Mouse (Mus musculus) neural tube, embryonic 14.5 days (tissue): ENCODE measurements around the gene Ubiad1. TPM values are rescaled to one million over a fixed set of nuclear protein-coding genes. Genes with fewer than 3 reads are reported as not detected.
A peak's percentile ranks its signal among the peaks of the same experiment; 100 is the strongest.

ENCODE experiments used
- ATAC-seq: fragments of 200-750 bp; cut with Nextera tagmentation; 2 replicates; pipeline ENCODE4 v1.8.0; 2017; ENCODE audit warnings: low read depth, mild to moderate bottlenecking, moderate TSS enrichment, moderate library complexity
- H3K27ac ChIP-seq: fragments of 300-500 bp; sonication (generic); 2 replicates; pipeline ENCODE4 v1.5.1; 2014; ENCODE audit warnings: low read depth, mild to moderate bottlenecking, control low read depth, low read length, moderate library complexity, mixed read lengths
- H3K27me3 ChIP-seq: fragments of 300-500 bp; sonication (generic); 2 replicates; pipeline ENCODE4 v1.6.1; 2014; ENCODE audit warnings: low read length; ENCODE audit not compliant: control insufficient read depth, insufficient read depth
- H3K36me3 ChIP-seq: fragments of 300-500 bp; sonication (generic); 2 replicates; pipeline ENCODE4 v1.6.1; 2014; ENCODE audit warnings: low read length, mixed read lengths; ENCODE audit not compliant: control insufficient read depth, insufficient read depth
- H3K4me1 ChIP-seq: fragments of 300-500 bp; sonication (generic); 2 replicates; pipeline ENCODE4 v1.6.1; 2014; ENCODE audit warnings: low read length; ENCODE audit not compliant: control insufficient read depth, insufficient read depth
- H3K4me2 ChIP-seq: fragments of 300-500 bp; sonication (generic); 2 replicates; pipeline ENCODE4 v1.6.1; 2014; ENCODE audit warnings: mild to moderate bottlenecking, low read depth, low read length, control low read depth
- H3K4me3 ChIP-seq: fragments of 300-500 bp; sonication (generic); 2 replicates; pipeline ENCODE4 v1.5.1; 2014; ENCODE audit warnings: low read depth, low read length, control low read depth, mixed read lengths
- H3K9ac ChIP-seq: fragments of 300-500 bp; sonication (generic); replicated peaks from 2 replicates; pipeline ENCODE4 v1.6.1; 2014; ENCODE audit warnings: low read depth, mild to moderate bottlenecking, control low read depth, low read length, mixed read lengths
- H3K9me3 ChIP-seq: fragments of 300-500 bp; sonication (generic); 2 replicates; pipeline ENCODE4 v1.6.1; 2016; ENCODE audit warnings: low read length; ENCODE audit not compliant: control insufficient read depth
- WGBS: fragments of 180-500 bp; shearing (Covaris S2); extraction: QIAGEN DNeasy Blood & Tissue Kit; methylation state at CpG from one replicate; pipeline ENCODE4 v1.1.7; 2014; 5-methylcytosine and 5-hydroxymethylcytosine counted together
- polyA plus RNA-seq: library from polyadenylated mRNA; unstranded; fragments of >200 nt; fragmentation: Nextera tagmentation; extraction: Ambion mirVana; gene quantifications from 2 replicates; pipeline ENCODE4 v1.2.1, GENCODE M21; 2014

Gene Ubiad1
- polyA plus RNA-seq, 1 experiment from 2014 or later: 13.4 TPM

DNA sequence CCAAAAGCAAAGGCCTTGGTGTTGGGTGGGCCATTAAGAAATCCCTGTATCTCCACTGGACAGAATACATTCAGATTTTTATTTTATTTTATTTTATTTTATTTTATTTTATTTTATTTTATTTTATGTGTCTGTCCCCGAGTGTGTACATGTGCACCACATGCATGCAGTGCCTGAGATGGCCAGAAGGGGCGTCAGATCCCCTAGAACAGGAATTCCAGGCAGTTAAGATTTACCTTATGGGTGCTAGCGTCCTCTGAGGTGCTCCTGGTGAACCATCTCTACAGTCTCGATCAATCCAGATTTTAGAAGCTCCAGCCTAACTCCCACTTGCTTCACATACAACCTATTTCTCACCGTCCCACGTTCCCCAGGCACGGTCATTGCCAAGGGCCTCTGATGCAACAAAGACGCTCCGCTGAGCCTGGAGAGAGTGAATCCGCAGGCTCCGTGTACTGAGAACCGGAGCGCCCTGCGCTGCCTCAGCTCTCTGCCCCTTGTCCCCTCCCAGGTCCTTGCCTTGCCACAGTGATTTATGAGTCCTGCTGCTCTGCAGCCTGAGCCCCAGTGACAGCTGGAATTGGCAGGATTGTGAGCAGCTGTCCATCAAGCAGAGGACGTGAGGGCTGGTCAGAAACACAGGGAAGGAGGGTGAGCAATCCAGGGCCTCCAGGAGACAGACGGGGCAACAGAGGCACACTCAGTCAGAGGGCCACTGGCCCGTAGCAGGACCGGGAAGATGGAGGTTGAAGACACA, 46.9 kb downstream of the Ubiad1 start:
- WGBS: 20% methylated on average over 18 of the region's 18 CpGs
- peaks cover 20% of the 10 kb centered on the region; the same call in 1 of the 2 replicates for H3K4me1 ChIP-seq
- no peak overlapping the region for H3K9ac ChIP-seq
- H3K4me2 ChIP-seq: no peak overlapping the region
- no peaks in the 10 kb centered on the region for H3K9me3 ChIP-seq
- no peak overlapping the region for H3K4me3 ChIP-seq
- no peaks in the 10 kb centered on the region for H3K27me3 ChIP-seq
- H3K36me3 ChIP-seq: no peaks in the 10 kb centered on the region
- ATAC-seq: peak; percentile 48
- H3K27ac ChIP-seq: peak overlapping the region; percentile 66

DNA sequence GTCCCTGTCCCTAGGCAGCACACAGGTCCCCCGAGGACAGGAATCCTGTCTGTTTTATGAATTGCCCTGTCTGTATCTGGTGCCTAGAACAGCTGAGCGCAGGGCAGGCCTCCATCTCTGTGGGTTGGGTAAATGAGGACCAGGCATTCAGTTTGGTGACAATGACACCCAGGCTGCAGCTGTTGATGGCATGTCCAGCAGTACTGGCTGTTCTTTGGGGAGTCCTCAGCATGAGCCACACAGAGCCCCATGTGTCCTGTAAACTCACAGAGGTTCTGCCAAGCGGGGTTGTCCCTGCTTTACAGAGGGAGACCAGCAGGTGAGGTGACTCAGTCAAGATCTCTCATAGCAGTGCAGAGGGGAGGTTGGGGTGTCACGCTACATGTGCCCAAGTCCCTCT, 47.5 kb downstream of the Ubiad1 start:
- H3K27ac ChIP-seq: peak overlapping the region; percentile 66
- no peak overlapping the region for H3K9ac ChIP-seq
- ATAC-seq: peak; percentile 15; the same call in 1 of the 2 replicates
- no peaks in the 10 kb centered on the region for H3K27me3 ChIP-seq
- no peaks in the 10 kb centered on the region for H3K36me3 ChIP-seq
- H3K4me2 ChIP-seq: no peak overlapping the region
- 44% methylated on average over 4 of the region's 4 CpGs for WGBS
- H3K4me3 ChIP-seq: no peak overlapping the region
- H3K9me3 ChIP-seq: no peaks in the 10 kb centered on the region
- H3K4me1 ChIP-seq: peaks cover 24% of the 10 kb centered on the region

DNA sequence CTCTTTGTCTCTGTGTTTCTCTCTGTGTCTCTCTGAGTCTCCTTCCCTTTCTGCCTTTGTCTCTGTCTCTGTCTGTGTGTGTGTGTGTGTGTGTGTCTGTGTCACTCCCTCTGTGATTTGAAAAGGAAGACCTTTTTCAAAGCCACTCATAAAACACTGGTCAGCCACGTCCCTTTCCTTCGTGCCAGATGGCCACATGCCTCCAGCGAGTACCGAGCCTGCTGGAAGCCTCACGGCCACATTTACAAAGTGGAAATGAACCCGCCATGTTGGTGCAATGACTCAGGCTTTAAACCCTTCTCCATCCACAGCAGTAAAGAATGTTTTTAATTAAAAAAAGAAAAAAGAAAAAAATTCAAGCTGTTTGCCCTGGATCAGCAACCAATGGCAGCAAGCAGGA, 48.7 kb downstream of the Ubiad1 start:
- Histone ChIP-seq H3K9me3 (no peaks in the 10 kb centered on the region), H3K27me3 (no peaks in the 10 kb centered on the region), H3K4me3 (no peak overlapping the region), H3K27ac (no peak overlapping the region), H3K9ac (no peak overlapping the region), H3K36me3 (no peaks in the 10 kb centered on the region), H3K4me2 (no peak overlapping the region), H3K4me1 (peaks cover 32% of the 10 kb centered on the region)
- 28% methylated on average over 6 of the region's 6 CpGs for WGBS
- ATAC-seq: no peak

DNA sequence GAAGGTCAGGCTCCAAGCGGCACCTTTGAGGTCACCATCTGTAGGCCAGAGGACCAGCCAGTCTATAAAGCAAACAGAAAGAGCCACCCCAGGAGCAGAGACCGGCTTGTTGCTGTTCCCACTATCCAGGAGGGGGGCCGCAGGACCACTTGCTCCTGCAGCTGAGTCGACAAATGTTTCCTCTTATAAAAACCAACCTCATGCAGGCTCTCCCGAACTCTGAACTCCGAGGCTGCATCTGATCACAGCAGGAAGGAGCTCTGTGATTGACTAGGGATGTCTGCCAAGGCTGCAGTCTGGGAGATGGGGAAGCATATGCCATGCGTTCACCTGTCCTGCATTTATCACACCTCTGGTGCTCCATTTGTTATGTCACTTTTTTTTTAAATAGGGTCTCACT, 49.4 kb downstream of the Ubiad1 start:
- Histone ChIP-seq H3K27me3 (no peaks in the 10 kb centered on the region), H3K36me3 (no peaks in the 10 kb centered on the region), H3K4me2 (no peak overlapping the region), H3K9ac (no peak overlapping the region), H3K4me1 (peaks cover 32% of the 10 kb centered on the region), H3K27ac (no peak overlapping the region), H3K4me3 (no peak overlapping the region), H3K9me3 (no peaks in the 10 kb centered on the region)
- no peak for ATAC-seq
- WGBS: 51% methylated on average over 7 of the region's 7 CpGs

DNA sequence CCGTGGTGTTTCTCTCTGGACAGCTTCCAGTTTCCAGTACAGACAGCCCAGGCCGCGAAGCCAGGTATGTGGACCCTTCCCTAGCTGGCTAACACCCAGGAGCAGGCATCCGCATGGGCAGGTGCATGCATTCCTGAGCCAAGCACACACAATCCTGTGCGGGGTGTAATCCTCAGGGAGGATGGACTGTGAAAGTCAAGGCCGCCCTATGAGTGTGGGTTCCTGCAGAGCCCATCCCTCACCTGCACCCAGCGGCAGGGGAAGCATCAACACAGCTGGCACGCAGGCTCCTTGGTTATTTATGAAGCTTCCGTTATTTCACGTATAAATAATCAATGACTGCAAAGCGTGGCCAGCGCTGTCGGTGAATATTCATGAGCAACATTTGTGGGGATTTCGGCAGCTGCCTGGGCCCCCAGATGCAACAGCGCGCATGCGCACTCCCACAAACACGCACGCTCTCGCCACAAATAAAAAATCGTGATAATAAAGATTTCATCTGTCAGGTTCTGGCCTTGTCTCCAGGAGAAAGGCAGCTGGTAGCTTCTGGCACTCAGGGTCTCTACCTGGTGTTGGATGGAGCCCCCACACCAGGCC, 52.8 kb downstream of the Ubiad1 start:
- Histone ChIP-seq H3K4me2 (peak overlapping the region; percentile 31; the same call in 1 of the 2 replicates), H3K27me3 (no peaks in the 10 kb centered on the region), H3K9ac (peak overlapping the region; percentile 34; the same call in 1 of the 2 replicates), H3K27ac (peak overlapping the region; percentile 81), H3K4me1 (peaks cover 14% of the 10 kb centered on the region), H3K4me3 (no peak overlapping the region), H3K36me3 (no peaks in the 10 kb centered on the region), H3K9me3 (no peaks in the 10 kb centered on the region)
- WGBS: 26% methylated on average over 21 of the region's 21 CpGs
- peak; percentile 59 for ATAC-seq

DNA sequence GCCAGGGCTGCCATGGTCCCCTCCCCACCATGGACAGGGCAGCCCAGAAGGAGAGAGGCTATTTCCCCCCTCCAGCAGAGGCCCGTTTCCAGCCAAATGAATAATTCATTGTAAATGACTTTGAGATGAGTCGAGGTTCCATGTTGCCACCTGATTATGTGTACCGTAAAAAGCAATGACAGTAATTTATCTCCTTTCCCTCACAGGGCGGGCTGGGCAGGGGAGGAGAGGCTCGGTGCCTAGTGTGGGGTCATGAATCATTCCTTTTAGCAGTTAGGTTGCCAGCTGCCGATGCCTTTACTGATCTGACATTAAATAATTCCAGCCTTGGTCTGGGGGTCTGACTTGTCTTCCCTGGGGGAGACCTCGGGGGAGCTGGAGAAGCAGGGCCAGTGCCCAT, 54.9 kb downstream of the Ubiad1 start:
- Histone ChIP-seq H3K9ac (no peak overlapping the region), H3K27ac (no peak overlapping the region), H3K4me2 (no peak overlapping the region), H3K4me3 (no peak overlapping the region), H3K36me3 (no peaks in the 10 kb centered on the region), H3K27me3 (no peaks in the 10 kb centered on the region), H3K9me3 (no peaks in the 10 kb centered on the region), H3K4me1 (peaks cover 14% of the 10 kb centered on the region)
- WGBS: 8% methylated on average over 7 of the region's 7 CpGs
- ATAC-seq: peak; percentile 48

DNA sequence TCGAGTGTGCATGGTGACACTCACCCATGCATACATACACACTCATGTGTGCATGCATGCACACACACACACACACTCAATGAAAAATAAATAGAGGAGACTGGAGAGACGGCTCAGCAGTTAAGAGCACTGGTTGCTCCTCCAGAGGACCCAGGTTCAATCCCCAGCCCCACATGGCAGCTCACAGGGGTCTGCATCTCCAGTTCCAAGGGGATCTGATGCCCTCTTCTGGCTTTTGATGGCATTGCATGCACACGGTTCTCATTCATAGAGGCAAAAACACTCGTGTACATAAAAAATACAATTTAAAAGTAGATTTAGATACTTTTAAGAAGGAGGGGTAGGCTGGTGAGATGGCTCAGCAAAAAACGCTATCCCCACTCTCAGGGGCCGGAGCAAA, 55.5 kb downstream of the Ubiad1 start:
- ATAC-seq: no peak
- WGBS: 72% methylated on average over 6 of the region's 6 CpGs
- Histone ChIP-seq H3K27me3 (no peaks in the 10 kb centered on the region), H3K9ac (no peak overlapping the region), H3K4me1 (peaks cover 19% of the 10 kb centered on the region), H3K9me3 (no peaks in the 10 kb centered on the region), H3K4me2 (no peak overlapping the region), H3K36me3 (no peaks in the 10 kb centered on the region), H3K4me3 (no peak overlapping the region), H3K27ac (no peak overlapping the region)

DNA sequence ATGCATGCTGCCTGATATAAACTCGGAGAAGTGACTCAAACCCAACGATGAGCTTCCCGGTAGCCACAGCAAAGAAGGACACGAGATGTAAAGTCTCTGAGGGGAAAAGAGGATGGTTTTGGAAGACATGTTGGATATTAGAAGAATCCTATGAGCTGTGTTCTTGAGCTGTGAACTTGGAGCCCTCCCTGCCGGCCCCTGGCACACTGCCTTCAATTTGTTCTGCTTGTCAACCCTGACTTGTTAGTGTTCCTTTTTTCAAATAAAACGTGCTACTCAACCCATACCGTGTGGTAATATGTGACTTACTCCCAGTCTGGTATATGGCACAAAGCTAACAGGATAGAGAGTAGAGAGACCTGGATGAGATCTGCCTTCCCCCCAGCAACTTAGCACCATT, 59.3 kb downstream of the Ubiad1 start:
- Histone ChIP-seq H3K36me3 (no peaks in the 10 kb centered on the region), H3K4me2 (no peak overlapping the region), H3K27ac (no peak overlapping the region), H3K9ac (no peak overlapping the region), H3K4me1 (peaks cover 5% of the 10 kb centered on the region; the same call in 1 of the 2 replicates), H3K27me3 (no peaks in the 10 kb centered on the region), H3K4me3 (no peak overlapping the region), H3K9me3 (no peaks in the 10 kb centered on the region)
- WGBS: 42% methylated on average over 7 of the region's 7 CpGs
- no peak for ATAC-seq
